Mouse (Mus musculus) liver, postnatal 0 days (tissue): ENCODE data around the gene Ndufs4.

ENCODE experiments used
- CTCF ChIP-seq: sonication (generic); IDR thresholded peaks from 2 replicates; pipeline ENCODE4 v1.5.1; 2016; ENCODE audit warnings: antibody characterized with exemption, low read depth
- EP300 ChIP-seq: IDR thresholded peaks from 2 replicates; pipeline ENCODE4 v1.6.1; 2016; ENCODE audit warnings: antibody characterized with exemption, low read depth, mild to moderate bottlenecking

GRCm38 (mm10) chr13:114343001-114343400, 45.1 kb downstream of the Ndufs4 start:
- TF ChIP-seq CTCF (no peak), EP300 (no peak)
